Mouse (Mus musculus) kidney, postnatal 0 days (tissue): ENCODE measurements at regions not wholly inside any gene's neighbourhood (a gene's known extent, or its start where the extent isn't known, plus 50 kb on each side); places are given as distances from the start of the nearest gene placed in this dataset.

ENCODE experiments used
- ATAC-seq: fragments of 200-750 bp; cut with Nextera tagmentation; replicated peaks from 2 replicates; pipeline ENCODE4 v1.8.0; 2017; ENCODE audit warnings: low read depth, moderate number of reproducible peaks, moderate TSS enrichment, moderate library complexity; ENCODE audit not compliant: low FRiP score
- DNase-seq: peaks from one replicate; pipeline ENCODE4 v3.0.0-alpha.2; 2016; ENCODE audit warnings: low spot score
- H3K27ac ChIP-seq: fragments of 300-500 bp; sonication (generic); 2 replicates; pipeline ENCODE4 v1.5.1; 2014; ENCODE audit warnings: mild to moderate bottlenecking
- H3K27me3 ChIP-seq: fragments of 300-500 bp; sonication (generic); 2 replicates; pipeline ENCODE4 v1.6.1; 2014; ENCODE audit warnings: low read length, mixed read lengths; ENCODE audit not compliant: insufficient read depth
- H3K36me3 ChIP-seq: fragments of 300-500 bp; sonication (generic); 2 replicates; pipeline ENCODE4 v1.6.1; 2014; ENCODE audit warnings: low read length, mixed read lengths; ENCODE audit not compliant: insufficient read depth
- H3K4me1 ChIP-seq: fragments of 300-500 bp; sonication (generic); replicated peaks from 2 replicates; pipeline ENCODE4 v1.6.1; 2014; ENCODE audit warnings: antibody characterized with exemption, low read length, mixed read lengths; ENCODE audit not compliant: insufficient read depth
- H3K4me2 ChIP-seq: fragments of 300-500 bp; sonication (generic); 2 replicates; pipeline ENCODE4 v1.6.1; 2014; ENCODE audit warnings: mild to moderate bottlenecking, low read length, moderate library complexity, mixed read lengths
- H3K4me3 ChIP-seq: fragments of 300-500 bp; sonication (generic); replicated peaks from 2 replicates; pipeline ENCODE4 v1.5.1; 2014; ENCODE audit warnings: low read depth, low read length
- H3K9ac ChIP-seq: fragments of 300-500 bp; sonication (generic); 2 replicates; pipeline ENCODE4 v1.6.1; 2014; ENCODE audit warnings: low read depth, low read length
- H3K9me3 ChIP-seq: fragments of 300-500 bp; sonication (generic); replicated peaks from 2 replicates; pipeline ENCODE4 v1.6.1; 2016; ENCODE audit warnings: low read length, inconsistent platforms, mixed read lengths
- CTCF ChIP-seq: IDR thresholded peaks from 2 replicates; pipeline ENCODE4 v1.5.1; 2016; ENCODE audit warnings: antibody characterized with exemption, low read depth, mild to moderate bottlenecking, moderate library complexity
- WGBS: fragments of 180-500 bp; shearing (Covaris S2); extraction: QIAGEN DNeasy Blood & Tissue Kit; methylation state at CpG from one replicate; pipeline ENCODE4 v1.1.7; 2014; 5-methylcytosine and 5-hydroxymethylcytosine counted together

- WGBS = 26% methylated on average over 11 of the region's 11 CpGs
- H3K36me3 ChIP-seq = no peaks in the 10 kb centered on the region
- peak; percentile 29 for DNase-seq
- no peak overlapping the region for H3K9ac ChIP-seq
- H3K4me3 ChIP-seq = no peak overlapping the region
- no peaks in the 10 kb centered on the region for H3K4me1 ChIP-seq
- H3K27ac ChIP-seq = no peak overlapping the region
- no peak for TF ChIP-seq CTCF
- no peak for ATAC-seq
- no peak overlapping the region for H3K4me2 ChIP-seq
- no peaks in the 10 kb centered on the region for H3K9me3 ChIP-seq
- H3K27me3 ChIP-seq = no peaks in the 10 kb centered on the region
Observed at GRCm38 (mm10) chr11:64889335-64890020, 89.4 kb upstream of the Elac2 start.

- ATAC-seq (no peak), DNase-seq (peak; percentile 25)
- H3K4me1 ChIP-seq = no peaks in the 10 kb centered on the region
- H3K9ac ChIP-seq = no peak overlapping the region
- H3K4me2 ChIP-seq = no peak overlapping the region
- H3K36me3 ChIP-seq = no peaks in the 10 kb centered on the region
- no peak overlapping the region for H3K4me3 ChIP-seq
- no peaks in the 10 kb centered on the region for H3K9me3 ChIP-seq
- H3K27me3 ChIP-seq = no peaks in the 10 kb centered on the region
- WGBS = 58% methylated on average over 3 of the region's 3 CpGs
- TF ChIP-seq CTCF = peak; percentile 69
- H3K27ac ChIP-seq = no peak overlapping the region
Observed at GRCm38 (mm10) chr11:64890776-64891175, 88.1 kb upstream of the Elac2 start.

- Histone ChIP-seq H3K4me3 (no peak overlapping the region), H3K27me3 (0 out of 2 replicates have a peak, but pooled peaks cover 2% of the 10 kb centered on the region), H3K4me2 (no peak overlapping the region), H3K4me1 (no peaks in the 10 kb centered on the region; the same call in 1 of the 2 replicates), H3K9ac (no peak overlapping the region), H3K36me3 (no peaks in the 10 kb centered on the region), H3K9me3 (no peaks in the 10 kb centered on the region), H3K27ac (no peak overlapping the region)
- no peak for ATAC-seq
- DNase-seq = no peak
- TF ChIP-seq CTCF = no peak
- WGBS = 67% methylated on average over 14 of the region's 14 CpGs
Observed at GRCm38 (mm10) chr11:64895804-64896466, 82.9 kb upstream of the Elac2 start.

- ATAC-seq (no peak), DNase-seq (peak; percentile 82)
- 13% methylated on average over 17 of the region's 17 CpGs for WGBS
- Histone ChIP-seq H3K4me1 (no peaks in the 10 kb centered on the region; the same call in 1 of the 2 replicates), H3K36me3 (no peaks in the 10 kb centered on the region), H3K4me3 (no peak overlapping the region), H3K27ac (no peak overlapping the region), H3K4me2 (no peak overlapping the region), H3K9ac (no peak overlapping the region), H3K9me3 (no peaks in the 10 kb centered on the region), H3K27me3 (0 out of 2 replicates have a peak, but pooled peaks cover 2% of the 10 kb centered on the region)
- peak; percentile 90 for TF ChIP-seq CTCF
Observed at GRCm38 (mm10) chr11:64898758-64899586, 79.9 kb upstream of the Elac2 start.

- 27% methylated on average over 15 of the region's 15 CpGs for WGBS
- Histone ChIP-seq H3K4me3 (no peak overlapping the region), H3K27me3 (0 out of 2 replicates have a peak, but pooled peaks cover 2% of the 10 kb centered on the region), H3K9ac (no peak overlapping the region), H3K4me2 (no peak overlapping the region), H3K27ac (no peak overlapping the region), H3K9me3 (no peaks in the 10 kb centered on the region), H3K4me1 (no peaks in the 10 kb centered on the region; the same call in 1 of the 2 replicates), H3K36me3 (no peaks in the 10 kb centered on the region)
- ATAC-seq (no peak), DNase-seq (no peak)
- TF ChIP-seq CTCF = no peak
Observed at GRCm38 (mm10) chr11:64899587-64900278, 79.1 kb upstream of the Elac2 start.

GRCm38 (mm10) chr11:64916783-64917182, 62.1 kb upstream of the Elac2 start:
- TF ChIP-seq CTCF = no peak
- no peak overlapping the region for H3K4me3 ChIP-seq
- no peak overlapping the region for H3K4me2 ChIP-seq
- DNase-seq (peak; percentile 66), ATAC-seq (no peak)
- H3K27me3 ChIP-seq = no peaks in the 10 kb centered on the region
- WGBS = 43% methylated on average over 8 of the region's 8 CpGs
- no peaks in the 10 kb centered on the region for H3K9me3 ChIP-seq
- no peaks in the 10 kb centered on the region for H3K4me1 ChIP-seq
- H3K27ac ChIP-seq = no peak overlapping the region
- H3K36me3 ChIP-seq = no peaks in the 10 kb centered on the region
- no peak overlapping the region for H3K9ac ChIP-seq
